Mouse (Mus musculus) stomach, postnatal 0 days (tissue): ENCODE data around the gene Nbas.

Source experiments
- CTCF ChIP-seq: IDR thresholded peaks from 2 replicates; pipeline ENCODE4 v1.5.1; 2016; ENCODE audit warnings: antibody characterized with exemption, low read depth, mild to moderate bottlenecking, moderate library complexity
- EP300 ChIP-seq: optimal IDR thresholded peaks from 2 replicates; pipeline ENCODE3; 2016; ENCODE audit warnings: antibody characterized with exemption

DNA sequence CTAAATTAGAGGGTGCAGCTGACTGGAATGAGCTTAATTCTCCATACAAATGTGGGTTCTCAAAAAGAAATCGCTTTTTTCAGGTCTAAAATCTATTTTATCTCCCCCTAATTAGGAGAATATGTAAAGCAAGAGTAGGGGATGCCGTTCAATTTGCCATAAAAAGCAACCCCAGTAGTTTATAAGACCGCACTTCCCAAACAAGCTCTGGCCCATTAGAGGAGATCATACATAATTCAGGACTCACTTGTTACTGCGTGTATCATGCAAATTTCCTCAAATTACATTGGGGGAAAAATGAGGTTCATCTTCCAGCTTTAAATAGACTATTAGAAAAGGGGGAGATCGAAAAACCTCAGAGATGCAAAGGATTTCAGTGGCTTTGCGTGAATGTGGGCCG lies 346.7 kb downstream of the Nbas start:
- TF ChIP-seq CTCF = no peak
- TF ChIP-seq EP300 = no peak
